Mouse (Mus musculus) heart, postnatal 0 days (tissue): ENCODE data around the gene Slc44a1.

Experiments used
- CTCF ChIP-seq: IDR thresholded peaks from 2 replicates; pipeline ENCODE4 v1.5.1; 2016; ENCODE audit warnings: antibody characterized with exemption, control low read depth, low read depth
- EP300 ChIP-seq: IDR thresholded peaks from 2 replicates; pipeline ENCODE4 v1.6.1; 2016; ENCODE audit warnings: antibody characterized with exemption, low read depth

GRCm38 (mm10) chr4:53587676-53588075 lies 147.5 kb downstream of the Slc44a1 start:
- TF ChIP-seq EP300 (no peak), CTCF (no peak)
